Mouse (Mus musculus) CD4-positive naive resting alpha-beta T cell, adult 57 days (primary cell): ENCODE measurements around the gene Pdgfa. TPM values are rescaled to one million over a fixed set of nuclear protein-coding genes. Genes with fewer than 3 reads are reported as not detected.

Source experiments
- total RNA-seq: library from RNA; stranded (reverse); gene quantifications from one replicate; pipeline ENCODE4 v1.2.4, GENCODE M21; 2023

The Pdgfa gene
- not detected for total RNA-seq

DNA sequence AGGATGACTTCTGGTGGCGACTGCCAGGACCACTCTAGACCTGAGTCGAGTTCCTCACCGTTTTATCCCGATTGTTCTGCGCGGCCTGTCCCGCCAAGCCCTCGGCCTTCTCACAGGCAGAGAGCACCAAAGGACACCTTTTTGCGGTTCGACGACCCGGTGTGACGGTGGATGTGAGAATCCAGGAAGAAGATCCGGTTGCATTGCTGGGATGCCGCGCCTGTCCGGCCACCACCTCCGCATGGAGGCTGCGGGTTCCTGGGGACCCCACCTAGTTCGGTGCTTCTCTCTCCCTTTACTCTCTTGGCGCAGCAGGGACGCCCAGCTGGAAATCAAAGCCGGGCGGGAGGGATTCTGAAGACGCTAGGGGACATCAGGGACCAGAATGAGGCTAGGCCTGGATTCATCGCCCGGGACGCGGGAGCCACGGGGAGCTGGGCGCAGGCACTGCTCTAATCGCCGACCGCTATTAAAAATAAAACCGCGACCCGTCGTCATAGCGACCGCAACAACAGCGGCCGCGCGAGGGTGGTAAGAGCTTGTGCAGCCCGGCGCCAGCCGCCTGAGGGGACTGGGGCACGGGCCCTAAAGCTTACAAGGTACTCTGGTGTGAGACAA is at the start of gene Pdgfa:
Gene Pdgfa, minus strand, starts transcription at position 200 of the 618 bp plus-strand sequence.

Other genes with a start within 250 kb of the Pdgfa start
- gene Fam20c, start 242.9 kb downstream of the Pdgfa start, total RNA-seq = 0.21 TPM
- gene Gm5294, start 177.3 kb downstream of the Pdgfa start, total RNA-seq = not detected
- gene Prkar1b, start 152.6 kb upstream of the Pdgfa start, total RNA-seq = 2.5 TPM
- 21.3 TPM for gene Dnaaf5, start 152.9 kb upstream of the Pdgfa start, total RNA-seq
- 68.1 TPM for gene Sun1, start 203.3 kb upstream of the Pdgfa start, total RNA-seq